Mouse (Mus musculus) cerebellum, adult 18-20 months (tissue): ENCODE results near the gene Fam221b.

Experiments
- DNase-seq, 2 experiments: peaks; one replicate each; pipeline ENCODE4 v3.0.0; 2021

Fam221b gene

DNA sequence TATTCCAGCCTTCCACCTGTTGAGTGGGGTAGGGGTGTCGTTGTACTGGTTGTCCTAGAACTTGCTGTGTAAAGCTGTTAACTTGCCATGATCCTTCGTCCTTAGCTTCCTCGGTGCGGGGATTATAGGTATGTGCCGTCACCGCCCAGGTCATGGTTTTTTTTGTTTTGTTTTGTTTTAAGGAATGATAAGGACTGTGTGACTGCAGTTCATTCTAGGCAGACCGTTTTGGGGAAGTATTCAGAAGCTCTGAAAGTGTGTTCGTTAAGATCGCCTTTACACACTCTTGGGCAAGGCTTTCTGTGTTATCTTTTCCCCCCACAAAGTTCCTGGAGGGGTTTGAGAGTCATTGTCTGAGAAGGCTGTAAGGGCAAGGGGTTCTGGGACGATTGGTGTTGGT lies 56.4 kb downstream of the Fam221b start:
- no peak for DNase-seq
